Mouse (Mus musculus): ENCODE data around the gene Olfr1170.

Gene Olfr1170

GRCm38 (mm10) chr2:88228234-88228633, at the start of gene Olfr1170:
TSS of gene Olfr1170 (minus strand) at chr2:88228334.
- DNase-seq (ENCODE audit: low spot score) = no peak

- no peak for DNase-seq (ENCODE audit: low spot score)
Observed at GRCm38 (mm10) chr2:88220784-88221183, 7.3 kb downstream of the Olfr1170 start.

GRCm38 (mm10) chr2:88181580-88181979, 46.6 kb downstream of the Olfr1170 start, which contains the start of gene Olfr1168:
TSS of gene Olfr1168 (plus strand) at chr2:88181880.
- no peak for DNase-seq (ENCODE audit: low spot score)

Data from urinary bladder, postnatal 10 days (tissue).